Mouse (Mus musculus): ENCODE results near the gene Il18.

DNA sequence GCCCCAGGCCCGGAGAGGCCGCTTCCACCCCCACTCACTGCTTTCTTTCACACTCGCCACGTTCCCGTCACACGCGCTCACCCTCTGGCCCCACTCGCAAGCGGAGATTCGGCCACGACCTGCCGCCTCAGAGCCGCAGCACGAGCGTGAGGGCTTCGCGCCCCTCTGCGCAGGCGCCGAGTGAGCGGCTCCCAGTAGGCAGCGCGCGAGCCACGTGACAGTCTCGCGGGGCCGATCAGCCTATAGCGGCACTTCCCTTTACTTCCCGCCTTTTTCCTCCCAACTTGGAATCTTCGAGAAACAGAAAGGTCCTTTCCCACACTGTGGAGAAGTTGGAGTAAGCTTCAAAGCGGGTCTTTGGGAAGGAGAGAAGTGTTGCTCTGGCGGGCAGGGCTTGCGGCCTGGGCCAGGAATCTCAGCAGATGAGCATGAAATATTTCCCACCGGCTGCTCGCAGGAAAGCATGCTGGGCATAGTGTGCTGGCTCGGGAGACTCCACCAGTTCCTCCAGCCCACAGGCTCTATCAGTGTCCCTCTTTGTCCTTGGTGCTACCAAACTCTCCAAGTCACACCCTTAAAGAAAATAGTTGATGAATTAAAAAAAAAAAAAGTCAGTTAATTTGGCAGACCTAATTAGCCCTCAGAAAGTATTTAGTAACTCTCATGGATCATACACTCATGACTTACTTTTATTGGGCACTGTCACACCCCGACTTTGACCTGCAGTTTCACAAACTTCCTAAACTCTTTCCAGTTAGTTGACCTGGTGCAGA lies 6.7 kb downstream of the Il18 start, which contains the start of gene Tex12:
- TF ChIP-seq POLR2A (IDR thresholded peaks at IDR 0.05; ENCODE audit: insufficient read length, low read depth) (no peak), TCF12 (IDR thresholded peaks at IDR 0.05; ENCODE audit: insufficient read depth, poor library complexity, severe bottlenecking) (no peak), USF1 (IDR thresholded peaks at IDR 0.05; ENCODE audit: low read depth) (no peak), CEBPB (IDR thresholded peaks at IDR 0.05; ENCODE audit: insufficient read depth, poor library complexity, severe bottlenecking) (no peak), MYOG (IDR thresholded peaks at IDR 0.05; ENCODE audit: control insufficient read depth in 1 of 3, insufficient read depth in 1 of 3, insufficient read length in 2 of 3, low read depth in 2 of 3) (no peak), POLR2AphosphoS2 (IDR thresholded peaks at IDR 0.05; ENCODE audit: insufficient read length, low read depth) (no peak), MYOD1 (IDR thresholded peaks at IDR 0.05; ENCODE audit: control insufficient read depth in 1 of 3, insufficient read length in 2 of 3, low read depth in 2 of 3) (no peak), TCF3 (IDR thresholded peaks at IDR 0.05; ENCODE audit: insufficient read length, low read depth) (no peak), MAX (IDR thresholded peaks at IDR 0.05; ENCODE audit: low read depth) (no peak), REST (IDR thresholded peaks at IDR 0.05; ENCODE audit: insufficient read depth, insufficient read length) (no peak), E2F4 (IDR thresholded peaks at IDR 0.05; ENCODE audit: insufficient read depth) (no peak)

Measured in myocyte (in vitro differentiated cells).